Mouse (Mus musculus): Measurements from ENCODE around the gene B3gnt6.

DNA sequence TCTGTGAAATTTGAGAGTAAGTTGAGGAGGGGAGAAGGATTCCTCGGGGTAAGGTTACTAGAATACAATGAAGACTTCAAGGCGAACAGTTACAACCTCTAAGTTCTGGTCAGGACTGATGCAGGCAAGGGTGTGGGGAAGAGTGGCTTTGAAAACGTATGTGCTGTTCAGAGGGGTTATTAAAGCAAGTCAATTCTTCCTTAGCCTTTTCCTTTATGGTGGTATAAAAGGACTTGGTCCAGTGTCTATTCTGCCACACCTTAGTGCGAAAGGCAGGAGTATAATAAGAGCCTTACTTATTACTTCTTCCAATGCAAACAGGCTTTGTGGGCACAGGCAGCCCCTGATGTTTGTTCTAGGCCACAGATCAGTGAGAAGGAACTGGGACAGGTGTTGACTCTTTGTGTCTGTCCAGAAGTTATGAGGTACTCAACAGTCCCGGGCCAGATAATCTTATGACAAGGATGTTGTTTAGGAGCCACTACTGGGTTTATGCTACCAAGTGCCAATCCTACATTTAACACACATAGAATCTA is 2.3 kb upstream of the B3gnt6 start:
- TF ChIP-seq CTCF (IDR thresholded peaks at IDR 0.05; ENCODE audit: borderline replicate concordance, control insufficient read depth, extremely low read depth, insufficient read depth, low read length, poor library complexity) = no peak
- no peak for TF ChIP-seq POLR2A (IDR thresholded peaks at IDR 0.05; ENCODE audit: control insufficient read depth, extremely low read depth, insufficient read depth, low read length, poor library complexity)
